Mouse (Mus musculus) hindbrain, embryonic 16.5 days (tissue): Measurements from ENCODE around the gene Klhdc2. TPM values are rescaled to one million over a fixed set of nuclear protein-coding genes. Genes with fewer than 3 reads are reported as not detected.
A peak's percentile ranks its signal among the peaks of the same experiment; 100 is the strongest.

Experiments used
- ATAC-seq: fragments of 200-750 bp; cut with Nextera tagmentation; 2 replicates; pipeline ENCODE4 v1.8.0; 2017; ENCODE audit warnings: moderate TSS enrichment, moderate library complexity
- H3K27ac ChIP-seq: fragments of 300-500 bp; sonication (generic); 2 replicates; pipeline ENCODE4 v1.5.1; 2014; ENCODE audit warnings: low read depth, mild to moderate bottlenecking, control low read depth, low read length, moderate library complexity
- H3K27me3 ChIP-seq: fragments of 300-500 bp; sonication (generic); replicated peaks from 2 replicates; pipeline ENCODE4 v1.6.1; 2014; ENCODE audit warnings: low read length; ENCODE audit not compliant: control insufficient read depth, insufficient read depth
- H3K36me3 ChIP-seq: fragments of 300-500 bp; sonication (generic); 2 replicates; pipeline ENCODE4 v1.6.1; 2014; ENCODE audit warnings: mild to moderate bottlenecking, low read length, moderate library complexity, mixed read lengths; ENCODE audit not compliant: control insufficient read depth, insufficient read depth
- H3K4me1 ChIP-seq: fragments of 300-500 bp; sonication (generic); 2 replicates; pipeline ENCODE4 v1.6.1; 2014; ENCODE audit warnings: low read depth, low read length; ENCODE audit not compliant: control insufficient read depth, insufficient read depth
- H3K4me2 ChIP-seq: fragments of 300-500 bp; sonication (generic); 2 replicates; pipeline ENCODE4 v1.6.1; 2014; ENCODE audit warnings: mild to moderate bottlenecking, low read length, control low read depth, moderate library complexity
- H3K4me3 ChIP-seq: fragments of 300-500 bp; sonication (generic); 2 replicates; pipeline ENCODE4 v1.5.1; 2014; ENCODE audit warnings: mild to moderate bottlenecking, low read length, control low read depth, moderate library complexity
- H3K9ac ChIP-seq: fragments of 300-500 bp; sonication (generic); 2 replicates; pipeline ENCODE4 v1.6.1; 2014; ENCODE audit warnings: low read depth, mild to moderate bottlenecking, control low read depth, low read length, moderate library complexity
- H3K9me3 ChIP-seq: fragments of 300-500 bp; sonication (generic); 2 replicates; pipeline ENCODE4 v1.6.1; 2014; ENCODE audit warnings: mild to moderate bottlenecking, low read length, moderate library complexity; ENCODE audit not compliant: control insufficient read depth
- WGBS: fragments of 180-500 bp; shearing (Covaris S2); extraction: QIAGEN DNeasy Blood & Tissue Kit; methylation state at CpG from one replicate; pipeline ENCODE4 v1.1.7; 2014; 5-methylcytosine and 5-hydroxymethylcytosine counted together
- polyA plus RNA-seq: library from polyadenylated mRNA; unstranded; fragments of >200 nt; fragmentation: Nextera tagmentation; extraction: Ambion mirVana; gene quantifications from 2 replicates; pipeline ENCODE4 v1.2.1, GENCODE M21; 2015

The Klhdc2 gene
- polyA plus RNA-seq, 1 experiment from 2014 or later, result 246 TPM

DNA sequence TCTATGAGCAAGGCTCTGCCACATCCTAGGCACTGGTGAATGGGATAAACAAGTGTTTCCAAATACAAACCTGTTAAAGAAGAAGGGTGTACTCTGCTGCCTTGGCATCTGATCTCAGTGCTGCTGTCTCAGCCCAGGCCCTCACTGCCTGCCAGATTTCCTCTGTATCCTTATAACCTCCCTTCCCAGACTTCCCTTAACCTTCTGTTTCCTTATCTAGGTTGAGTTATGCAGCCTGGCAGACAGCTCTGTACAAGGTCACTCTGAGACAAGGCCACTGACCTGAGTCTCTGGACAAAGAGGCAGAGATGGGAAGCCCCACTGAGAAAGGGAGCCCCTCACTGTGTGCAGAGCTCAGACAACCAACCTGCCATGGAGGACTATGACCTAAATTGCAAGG is 21.9 kb downstream of the Klhdc2 start:
- Histone ChIP-seq H3K9ac (no peak overlapping the region), H3K4me1 (no peaks in the 10 kb centered on the region), H3K27ac (no peak overlapping the region), H3K4me3 (no peak overlapping the region), H3K27me3 (no peaks in the 10 kb centered on the region), H3K9me3 (no peaks in the 10 kb centered on the region), H3K4me2 (no peak overlapping the region), H3K36me3 (peaks cover 29% of the 10 kb centered on the region)
- ATAC-seq, result no peak

GRCm38 (mm10) chr12:69331187-69331586 is 34.7 kb downstream of the Klhdc2 start:
- no peak for ATAC-seq
- Histone ChIP-seq H3K9ac (no peak overlapping the region), H3K27ac (no peak overlapping the region), H3K27me3 (no peaks in the 10 kb centered on the region), H3K36me3 (peaks cover 18% of the 10 kb centered on the region), H3K4me3 (no peak overlapping the region), H3K9me3 (no peaks in the 10 kb centered on the region), H3K4me1 (no peaks in the 10 kb centered on the region), H3K4me2 (no peak overlapping the region)
- 94% methylated on average over 3 of the region's 3 CpGs for WGBS

DNA sequence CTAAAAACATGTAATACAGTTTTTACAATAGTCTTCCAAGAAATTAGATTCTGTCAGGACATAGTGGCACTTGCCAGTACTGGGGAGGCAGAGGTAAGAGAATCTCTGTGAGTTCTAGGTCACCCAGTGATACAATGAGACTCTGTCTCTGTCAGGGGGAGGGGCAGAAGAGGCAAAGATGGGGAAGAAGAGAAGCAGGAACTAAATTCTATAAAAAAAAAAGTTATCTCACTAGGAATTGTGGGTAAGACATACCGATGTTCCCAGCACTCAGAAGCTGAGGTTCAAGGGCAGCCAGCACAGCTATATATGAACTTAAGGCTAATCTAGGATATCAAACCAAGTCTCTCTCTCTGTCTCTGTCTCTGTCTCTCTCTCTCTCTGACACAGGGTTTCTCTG is 35.7 kb downstream of the Klhdc2 start:
- Histone ChIP-seq H3K4me1 (no peaks in the 10 kb centered on the region), H3K9me3 (no peaks in the 10 kb centered on the region), H3K4me3 (no peak overlapping the region), H3K27me3 (no peaks in the 10 kb centered on the region), H3K9ac (no peak overlapping the region), H3K4me2 (no peak overlapping the region), H3K36me3 (peaks cover 15% of the 10 kb centered on the region), H3K27ac (no peak overlapping the region)
- 81% methylated on average over 1 of the region's 1 CpGs for WGBS
- ATAC-seq, result no peak

DNA sequence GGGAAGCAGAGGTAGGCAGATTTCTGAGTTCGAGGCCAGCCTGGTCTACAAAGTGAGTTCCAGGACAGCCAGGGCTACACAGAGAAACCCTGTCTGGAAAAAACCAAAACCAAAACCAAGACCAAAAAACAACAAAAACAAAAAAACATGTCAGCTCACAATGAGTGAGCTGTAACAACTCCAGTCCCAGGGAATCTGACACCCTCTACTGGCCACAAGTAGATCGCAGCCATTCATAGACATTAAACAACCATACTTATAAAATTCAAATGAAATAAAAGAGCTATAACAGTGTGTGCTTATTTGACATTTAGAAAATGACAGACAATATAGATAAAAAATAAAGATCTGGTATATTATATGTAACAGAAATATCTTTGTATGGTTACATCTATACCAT is 37.1 kb downstream of the Klhdc2 start:
- Histone ChIP-seq H3K4me3 (no peak overlapping the region), H3K4me2 (no peak overlapping the region), H3K4me1 (no peaks in the 10 kb centered on the region), H3K9me3 (no peaks in the 10 kb centered on the region), H3K36me3 (peaks cover 14% of the 10 kb centered on the region; the same call in 1 of the 2 replicates), H3K27ac (no peak overlapping the region), H3K9ac (no peak overlapping the region), H3K27me3 (no peaks in the 10 kb centered on the region)
- ATAC-seq, result no peak
- WGBS, result 90% methylated on average over 2 of the region's 2 CpGs

GRCm38 (mm10) chr12:69349928-69350327 is 53.4 kb downstream of the Klhdc2 start:
- Histone ChIP-seq H3K4me3 (no peak overlapping the region), H3K27me3 (no peaks in the 10 kb centered on the region), H3K9ac (no peak overlapping the region), H3K27ac (no peak overlapping the region), H3K4me1 (no peaks in the 10 kb centered on the region), H3K4me2 (no peak overlapping the region), H3K36me3 (peaks cover 16% of the 10 kb centered on the region), H3K9me3 (no peaks in the 10 kb centered on the region)
- no peak for ATAC-seq
- 91% methylated on average over 2 of the region's 2 CpGs for WGBS

GRCm38 (mm10) chr12:69351685-69352084 is 55.2 kb downstream of the Klhdc2 start:
- H3K36me3 ChIP-seq, result peaks cover 16% of the 10 kb centered on the region
- ATAC-seq, result no peak
- no peak overlapping the region for H3K27ac ChIP-seq
- H3K27me3 ChIP-seq, result no peaks in the 10 kb centered on the region
- no peak overlapping the region for H3K4me3 ChIP-seq
- no peak overlapping the region for H3K9ac ChIP-seq
- no peaks in the 10 kb centered on the region for H3K9me3 ChIP-seq
- WGBS, result 91% methylated on average over 1 of the region's 1 CpGs
- no peak overlapping the region for H3K4me2 ChIP-seq
- H3K4me1 ChIP-seq, result peaks cover 7% of the 10 kb centered on the region

DNA sequence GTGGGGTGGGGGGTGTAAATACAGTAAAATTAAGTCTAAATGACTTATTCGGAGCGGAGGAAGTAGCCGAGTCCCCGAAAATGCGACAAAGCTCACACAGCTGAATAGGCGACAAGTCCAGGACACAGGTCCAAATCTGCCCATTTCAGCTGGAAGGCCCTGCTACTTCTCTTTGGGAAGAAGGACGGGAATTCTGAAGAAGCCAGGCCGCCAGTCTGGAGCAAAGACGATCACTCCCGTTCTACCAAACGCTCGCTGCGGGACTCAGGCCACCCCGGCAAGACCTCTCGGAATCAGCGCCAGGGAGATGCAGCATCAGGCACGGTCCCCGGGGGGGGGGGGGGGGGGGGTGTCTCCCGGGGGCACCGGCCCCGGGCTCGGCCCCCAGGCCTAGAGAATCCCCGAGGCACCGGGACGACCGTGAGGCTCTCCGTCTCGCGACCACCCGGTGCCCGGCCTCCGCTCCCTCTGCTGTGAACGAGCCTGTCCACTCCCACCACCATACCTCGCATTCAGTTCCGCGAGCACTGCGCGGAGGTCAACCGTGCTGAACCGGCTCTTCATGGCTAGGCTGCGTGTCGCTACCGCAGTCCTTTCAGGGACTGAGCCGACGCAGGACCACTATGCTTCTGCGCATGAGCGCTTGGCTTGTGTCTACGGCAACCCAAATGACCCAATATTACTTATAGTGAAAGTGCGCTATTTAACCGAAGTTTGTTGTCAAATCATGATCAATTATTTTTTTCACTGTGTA is 60.2 kb downstream of the Klhdc2 start, which contains the start of gene Nemf:
TSS of gene Nemf (minus strand) at position 620 of the 754 bp plus-strand sequence.
- Histone ChIP-seq H3K4me1 (peaks cover 7% of the 10 kb centered on the region), H3K9ac (peak within 1 kb of the TSS; percentile 86), H3K27me3 (no peaks in the 10 kb centered on the region), H3K36me3 (peaks cover 6% of the 10 kb centered on the region; the same call in 1 of the 2 replicates), H3K4me3 (peak within 1 kb of the TSS; percentile 74), H3K4me2 (peak within 1 kb of the TSS; percentile 89), H3K27ac (peak within 1 kb of the TSS; percentile 77), H3K9me3 (no peaks in the 10 kb centered on the region)
- WGBS, result under 1% methylated on average over 49 of the region's 50 CpGs
- peak; percentile 67 for ATAC-seq

- no peak for ATAC-seq
- H3K9me3 ChIP-seq, result no peaks in the 10 kb centered on the region
- peak overlapping the region; percentile 74 for H3K4me3 ChIP-seq
- no peak overlapping the region for H3K27ac ChIP-seq
- H3K36me3 ChIP-seq, result peaks cover 6% of the 10 kb centered on the region; the same call in 1 of the 2 replicates
- H3K4me1 ChIP-seq, result peaks cover 9% of the 10 kb centered on the region
- H3K4me2 ChIP-seq, result peak overlapping the region; percentile 56
- H3K27me3 ChIP-seq, result no peaks in the 10 kb centered on the region
- 7% methylated on average over 13 of the region's 13 CpGs for WGBS
- peak overlapping the region; percentile 40; the same call in 1 of the 2 replicates for H3K9ac ChIP-seq
Observed at GRCm38 (mm10) chr12:69357300-69357646, 60.8 kb downstream of the Klhdc2 start.
